Mouse (Mus musculus) embryonic facial prominence, embryonic 14.5 days (tissue): ENCODE data around the gene Srcin1. TPM values are rescaled to one million over a fixed set of nuclear protein-coding genes. Genes with fewer than 3 reads are reported as not detected.

Source experiments
- polyA plus RNA-seq: library from polyadenylated mRNA; unstranded; fragments of >200 nt; fragmentation: Nextera tagmentation; extraction: Ambion mirVana; gene quantifications from 2 replicates; pipeline ENCODE4 v1.2.1, GENCODE M21; 2014

The Srcin1 gene
- polyA plus RNA-seq, 1 experiment from 2014 or later = 1.6 TPM

Other genes starting within 250 kb of the Srcin1 start
- 0.08 and 0.15 TPM in 2 replicates for gene Gpr179, start 224.1 kb downstream of the Srcin1 start, polyA plus RNA-seq
- 3.0 and 3.1 TPM in 2 replicates for gene Socs7, start 213.6 kb downstream of the Srcin1 start, polyA plus RNA-seq
- 8.9 and 9.5 TPM in 2 replicates for gene Arhgap23, start 160.7 kb downstream of the Srcin1 start, polyA plus RNA-seq
- gene 4933428G20Rik, start 75.8 kb downstream of the Srcin1 start, polyA plus RNA-seq = 0.13 TPM in 1 of 2 replicates, not detected in the other
- 2.4 and 3.4 TPM in 2 replicates for gene Epop, start 53.5 kb upstream of the Srcin1 start, polyA plus RNA-seq
- gene Mllt6, start 87.2 kb upstream of the Srcin1 start, polyA plus RNA-seq = 3.5 and 4.5 TPM in 2 replicates
- 24.5 and 29.3 TPM in 2 replicates for gene Cisd3, start 109.6 kb upstream of the Srcin1 start, polyA plus RNA-seq
- gene Pcgf2, start 124.3 kb upstream of the Srcin1 start, polyA plus RNA-seq = 12.7 and 13.2 TPM in 2 replicates
- gene Psmb3, start 127.2 kb upstream of the Srcin1 start, polyA plus RNA-seq = 474 and 478 TPM in 2 replicates
- 2.2 and 2.6 TPM in 2 replicates for gene Pip4k2b, start 168.5 kb upstream of the Srcin1 start, polyA plus RNA-seq
- gene Cwc25, start 190.4 kb upstream of the Srcin1 start, polyA plus RNA-seq = 10.3 and 11.8 TPM in 2 replicates
- not detected in 2 replicates for gene 1700001P01Rik, start 199.7 kb upstream of the Srcin1 start, polyA plus RNA-seq
- gene Rpl23, start 206.3 kb upstream of the Srcin1 start, polyA plus RNA-seq = 712 and 810 TPM in 2 replicates
- gene Lasp1, start 222.8 kb upstream of the Srcin1 start, polyA plus RNA-seq = 88.6 and 96.3 TPM in 2 replicates